Mouse (Mus musculus): ENCODE measurements around the gene Ldhd.

DNA sequence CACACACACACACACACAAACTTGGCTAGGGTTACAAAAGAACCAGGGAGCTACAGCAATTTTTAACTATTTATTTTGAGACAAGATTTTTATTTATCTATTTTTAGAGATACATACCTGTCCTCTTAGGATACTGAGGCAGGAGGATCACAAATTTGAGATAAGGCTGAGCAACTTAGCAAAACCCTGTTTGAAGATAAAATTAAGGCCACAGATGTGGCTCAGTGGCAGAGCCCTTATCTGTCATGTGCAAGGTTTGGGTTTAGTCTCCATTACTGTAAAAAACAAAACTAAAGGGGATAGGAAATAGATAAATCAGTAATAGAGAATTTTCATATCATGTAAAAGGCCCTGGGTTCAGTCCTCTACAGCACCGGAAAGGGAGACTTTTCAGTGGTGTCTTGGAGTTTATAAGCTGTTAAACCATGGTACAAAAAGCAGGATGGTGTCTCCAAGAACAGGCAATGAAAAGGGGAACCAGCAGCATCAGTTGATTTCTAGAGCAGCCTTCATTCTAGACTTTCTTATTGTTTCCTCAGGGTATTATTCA is 42.6 kb downstream of the Ldhd start:
- TF ChIP-seq CTCF (IDR thresholded peaks at IDR 0.05) = no peak
- TF ChIP-seq EP300 (IDR thresholded peaks at IDR 0.05) = no peak

All from lung, postnatal 0 days (tissue).